Mouse (Mus musculus): ENCODE results near the gene Accsl. TPM values are rescaled to one million over a fixed set of nuclear protein-coding genes. Genes with fewer than 3 reads are reported as not detected.

The Accsl gene
- polyA plus RNA-seq, 1 experiment from 2014 or later = not detected

GRCm38 (mm10) chr2:93836232-93836785 lies 32.6 kb downstream of the Accsl start:
- peaks cover 56% of the 10 kb centered on the region for H3K36me3 ChIP-seq
- ATAC-seq (ENCODE audit: insufficient number of reproducible peaks, insufficient read depth, low FRiP score, low TSS enrichment) = no peak
- no peaks in the 10 kb centered on the region for H3K4me1 ChIP-seq
- H3K4me2 ChIP-seq (replicated peaks) = no peak overlapping the region
- no peaks in the 10 kb centered on the region for H3K27me3 ChIP-seq
- H3K27ac ChIP-seq = no peak overlapping the region
- WGBS = 69% methylated on average over 13 of the region's 13 CpGs
- H3K4me3 ChIP-seq = no peak overlapping the region
- peaks cover 3% of the 10 kb centered on the region; the same call in 1 of the 2 replicates for H3K9me3 ChIP-seq
- H3K9ac ChIP-seq = no peak overlapping the region

- peaks cover 2% of the 10 kb centered on the region; the same call in 1 of the 2 replicates for H3K9me3 ChIP-seq
- peaks cover 49% of the 10 kb centered on the region for H3K36me3 ChIP-seq
- ATAC-seq (ENCODE audit: insufficient number of reproducible peaks, insufficient read depth, low FRiP score, low TSS enrichment) = no peak
- no peak overlapping the region for H3K4me2 ChIP-seq (replicated peaks)
- no peak overlapping the region for H3K27ac ChIP-seq
- no peaks in the 10 kb centered on the region for H3K27me3 ChIP-seq
- H3K4me3 ChIP-seq = no peak overlapping the region
- no peaks in the 10 kb centered on the region for H3K4me1 ChIP-seq
- H3K9ac ChIP-seq = no peak overlapping the region
- WGBS = 72% methylated on average over 11 of the region's 11 CpGs
Observed at GRCm38 (mm10) chr2:93835596-93835995, 33.4 kb downstream of the Accsl start.

- Histone ChIP-seq H3K9ac (no peak overlapping the region), H3K9me3 (no peaks in the 10 kb centered on the region), H3K27me3 (no peaks in the 10 kb centered on the region), H3K4me3 (no peak overlapping the region), H3K4me2 (replicated peaks) (no peak overlapping the region), H3K27ac (no peak overlapping the region), H3K4me1 (peaks cover 9% of the 10 kb centered on the region), H3K36me3 (peaks cover 9% of the 10 kb centered on the region)
- no peak for ATAC-seq (ENCODE audit: insufficient number of reproducible peaks, insufficient read depth, low FRiP score, low TSS enrichment)
- 20% methylated on average over 8 of the region's 8 CpGs for WGBS
Observed at GRCm38 (mm10) chr2:93823519-93823918, 45.4 kb downstream of the Accsl start.

- peaks cover 9% of the 10 kb centered on the region for H3K4me1 ChIP-seq
- H3K4me3 ChIP-seq = peak within 1 kb of the TSS; percentile 82
- ATAC-seq (ENCODE audit: insufficient number of reproducible peaks, insufficient read depth, low FRiP score, low TSS enrichment) = peak; percentile 87
- no peaks in the 10 kb centered on the region for H3K9me3 ChIP-seq
- H3K4me2 ChIP-seq (replicated peaks) = peak within 1 kb of the TSS; percentile 71
- no peaks in the 10 kb centered on the region for H3K27me3 ChIP-seq
- WGBS = 1% methylated on average over 65 of the region's 66 CpGs
- H3K36me3 ChIP-seq = peaks cover 9% of the 10 kb centered on the region
- peak within 1 kb of the TSS; percentile 95 for H3K9ac ChIP-seq
- H3K27ac ChIP-seq = peak within 1 kb of the TSS; percentile 55
Observed at GRCm38 (mm10) chr2:93822045-93822749, 46.8 kb downstream of the Accsl start, which contains the start of gene Ext2. Gene Ext2 (minus strand): TSS chr2:93822568.

- Histone ChIP-seq H3K4me3 (no peak overlapping the region), H3K4me2 (replicated peaks) (no peak overlapping the region), H3K9me3 (no peaks in the 10 kb centered on the region), H3K27me3 (no peaks in the 10 kb centered on the region), H3K9ac (no peak overlapping the region), H3K4me1 (peaks cover 9% of the 10 kb centered on the region), H3K36me3 (peaks cover 18% of the 10 kb centered on the region), H3K27ac (no peak overlapping the region)
- 96% methylated on average over 5 of the region's 5 CpGs for WGBS
- no peak for ATAC-seq (ENCODE audit: insufficient number of reproducible peaks, insufficient read depth, low FRiP score, low TSS enrichment)
Observed at GRCm38 (mm10) chr2:93817791-93818190, 51.2 kb downstream of the Accsl start.

- no peaks in the 10 kb centered on the region for H3K4me1 ChIP-seq
- no peak for ATAC-seq (ENCODE audit: insufficient number of reproducible peaks, insufficient read depth, low FRiP score, low TSS enrichment)
Observed at GRCm38 (mm10) chr2:93813343-93813742, 55.6 kb downstream of the Accsl start.

GRCm38 (mm10) chr2:93811812-93812211 lies 57.1 kb downstream of the Accsl start:
- 27% methylated on average over 4 of the region's 4 CpGs for WGBS
- Histone ChIP-seq H3K4me1 (no peaks in the 10 kb centered on the region), H3K4me3 (no peak overlapping the region), H3K4me2 (replicated peaks) (no peak overlapping the region), H3K27ac (no peak overlapping the region), H3K27me3 (no peaks in the 10 kb centered on the region), H3K36me3 (peaks cover 45% of the 10 kb centered on the region), H3K9me3 (no peaks in the 10 kb centered on the region), H3K9ac (no peak overlapping the region)
- no peak for ATAC-seq (ENCODE audit: insufficient number of reproducible peaks, insufficient read depth, low FRiP score, low TSS enrichment)

More at GRCm38 (mm10) chr2:93813343-93813742, 55.6 kb downstream of the Accsl start:
- Histone ChIP-seq H3K36me3 (peaks cover 40% of the 10 kb centered on the region), H3K27me3 (no peaks in the 10 kb centered on the region), H3K4me2 (replicated peaks) (no peak overlapping the region), H3K9me3 (no peaks in the 10 kb centered on the region), H3K9ac (no peak overlapping the region), H3K4me3 (no peak overlapping the region), H3K27ac (no peak overlapping the region)
- 92% methylated on average over 22 of the region's 22 CpGs for WGBS

GRCm38 (mm10) chr2:93809931-93810330 lies 59.0 kb downstream of the Accsl start:
- ATAC-seq (ENCODE audit: insufficient number of reproducible peaks, insufficient read depth, low FRiP score, low TSS enrichment) = no peak
- no peaks in the 10 kb centered on the region for H3K27me3 ChIP-seq
- no peak overlapping the region for H3K27ac ChIP-seq
- no peak overlapping the region for H3K4me3 ChIP-seq
- H3K4me1 ChIP-seq = no peaks in the 10 kb centered on the region
- WGBS = 11% methylated on average over 2 of the region's 2 CpGs
- H3K9me3 ChIP-seq = no peaks in the 10 kb centered on the region
- no peak overlapping the region for H3K4me2 ChIP-seq (replicated peaks)
- peaks cover 64% of the 10 kb centered on the region for H3K36me3 ChIP-seq
- no peak overlapping the region for H3K9ac ChIP-seq

- ATAC-seq (ENCODE audit: insufficient number of reproducible peaks, insufficient read depth, low FRiP score, low TSS enrichment) = no peak
Observed at GRCm38 (mm10) chr2:93808071-93808470, 60.9 kb downstream of the Accsl start.

GRCm38 (mm10) chr2:93807440-93807839 lies 61.5 kb downstream of the Accsl start:
- no peak overlapping the region for H3K4me2 ChIP-seq (replicated peaks)
- no peaks in the 10 kb centered on the region for H3K27me3 ChIP-seq
- WGBS = 76% methylated on average over 8 of the region's 8 CpGs
- H3K27ac ChIP-seq = no peak overlapping the region
- no peaks in the 10 kb centered on the region for H3K9me3 ChIP-seq
- H3K9ac ChIP-seq = no peak overlapping the region
- no peaks in the 10 kb centered on the region for H3K4me1 ChIP-seq
- ATAC-seq (ENCODE audit: insufficient number of reproducible peaks, insufficient read depth, low FRiP score, low TSS enrichment) = no peak
- H3K4me3 ChIP-seq = no peak overlapping the region
- peaks cover 68% of the 10 kb centered on the region for H3K36me3 ChIP-seq

More at GRCm38 (mm10) chr2:93808071-93808470, 60.9 kb downstream of the Accsl start:
- no peaks in the 10 kb centered on the region for H3K4me1 ChIP-seq
- H3K27me3 ChIP-seq = no peaks in the 10 kb centered on the region
- H3K27ac ChIP-seq = no peak overlapping the region
- WGBS = 80% methylated on average over 5 of the region's 5 CpGs
- no peaks in the 10 kb centered on the region for H3K9me3 ChIP-seq
- H3K36me3 ChIP-seq = peaks cover 72% of the 10 kb centered on the region
- H3K4me3 ChIP-seq = no peak overlapping the region
- H3K9ac ChIP-seq = no peak overlapping the region
- no peak overlapping the region for H3K4me2 ChIP-seq (replicated peaks)

- 84% methylated on average over 6 of the region's 6 CpGs for WGBS
- Histone ChIP-seq H3K27me3 (no peaks in the 10 kb centered on the region), H3K9me3 (no peaks in the 10 kb centered on the region), H3K36me3 (peaks cover 69% of the 10 kb centered on the region), H3K27ac (no peak overlapping the region), H3K4me1 (no peaks in the 10 kb centered on the region), H3K4me2 (replicated peaks) (no peak overlapping the region), H3K4me3 (no peak overlapping the region), H3K9ac (no peak overlapping the region)
- ATAC-seq (ENCODE audit: insufficient number of reproducible peaks, insufficient read depth, low FRiP score, low TSS enrichment) = no peak
Observed at GRCm38 (mm10) chr2:93806487-93807201, 62.3 kb downstream of the Accsl start.

GRCm38 (mm10) chr2:93805523-93805922 lies 63.4 kb downstream of the Accsl start:
- Histone ChIP-seq H3K9ac (no peak overlapping the region), H3K9me3 (no peaks in the 10 kb centered on the region), H3K4me1 (no peaks in the 10 kb centered on the region), H3K27me3 (no peaks in the 10 kb centered on the region), H3K27ac (no peak overlapping the region), H3K4me2 (replicated peaks) (no peak overlapping the region), H3K4me3 (no peak overlapping the region), H3K36me3 (peaks cover 63% of the 10 kb centered on the region)
- no peak for ATAC-seq (ENCODE audit: insufficient number of reproducible peaks, insufficient read depth, low FRiP score, low TSS enrichment)
- 91% methylated on average over 4 of the region's 4 CpGs for WGBS

Measured in embryonic facial prominence, embryonic 12.5 days (tissue).